Mouse (Mus musculus): ENCODE results near the gene AI854703. TPM values are rescaled to one million over a fixed set of nuclear protein-coding genes. Genes with fewer than 3 reads are reported as not detected.
A peak's percentile ranks its signal among the peaks of the same experiment; 100 is the strongest.
"Not testable (repeated sequence)": the region's sequence is repeated elsewhere in the genome, so short reads cannot be mapped to it uniquely, and the experiment has no call there.

The AI854703 gene
- total RNA-seq, 2 experiments from 2014 or later, result 2.1 to 3.3 TPM

DNA sequence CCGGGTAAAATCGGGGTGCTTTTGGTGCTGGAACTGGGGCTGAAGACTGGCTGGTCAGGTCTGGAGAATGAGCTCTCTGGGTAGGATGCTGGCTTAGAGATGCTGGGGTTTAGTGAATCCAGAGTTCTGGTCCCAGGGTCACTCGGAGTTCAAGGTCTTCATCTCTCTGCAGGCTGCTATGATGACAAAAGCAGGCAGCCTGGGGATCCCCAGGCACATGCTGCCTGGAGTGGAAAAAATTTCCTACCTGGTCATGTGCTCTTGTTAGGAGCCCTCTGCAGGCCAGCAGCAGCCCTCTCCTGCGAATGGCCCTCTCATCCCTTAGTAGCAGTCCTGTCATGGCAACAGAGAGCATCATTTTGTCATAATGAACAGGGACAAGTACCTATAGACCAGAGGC lies 13.1 kb upstream of the AI854703 start:
- DNase-seq (ENCODE audit: low spot score in 2 of 2), result no peak

DNA sequence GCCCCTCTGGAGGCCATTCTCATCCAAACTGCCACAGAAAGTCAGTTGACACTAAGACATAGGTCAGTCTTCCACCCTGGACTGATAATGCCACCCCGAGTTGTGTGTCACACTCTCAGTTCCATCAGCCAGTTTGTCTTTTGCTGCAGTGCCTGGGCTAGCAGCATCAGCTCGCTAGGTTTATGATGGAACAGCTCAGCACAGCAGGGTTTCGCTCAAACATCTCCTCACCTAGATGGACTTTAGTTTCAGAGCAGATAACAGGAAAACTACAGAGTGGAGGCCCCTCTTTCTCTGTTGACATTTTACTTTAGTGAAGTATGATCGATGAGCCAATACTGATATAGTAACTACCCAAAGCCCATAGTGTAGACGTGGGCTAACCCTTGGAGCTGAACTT lies 11.8 kb upstream of the AI854703 start:
- no peak for DNase-seq (ENCODE audit: low spot score in 2 of 2)

DNA sequence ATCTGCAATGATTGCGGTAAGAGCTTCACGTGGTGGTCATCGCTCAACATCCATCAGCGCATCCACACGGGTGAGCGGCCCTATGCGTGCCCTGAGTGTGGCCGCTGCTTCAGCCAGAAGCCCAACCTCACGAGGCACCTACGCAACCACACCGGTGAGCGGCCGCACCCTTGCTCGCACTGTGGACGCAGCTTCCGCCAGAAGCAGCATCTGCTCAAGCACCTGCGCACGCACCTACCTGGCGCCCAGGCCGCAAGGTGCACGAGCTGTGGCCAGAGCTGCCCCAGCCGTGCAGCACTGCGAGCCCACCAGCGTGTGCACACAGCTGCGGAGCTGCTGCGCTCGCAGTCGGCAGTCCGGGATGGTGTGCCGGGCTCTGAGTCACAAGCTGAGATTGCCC lies 6.5 kb upstream of the AI854703 start:
- DNase-seq (ENCODE audit: low spot score in 2 of 2), result no peak

DNA sequence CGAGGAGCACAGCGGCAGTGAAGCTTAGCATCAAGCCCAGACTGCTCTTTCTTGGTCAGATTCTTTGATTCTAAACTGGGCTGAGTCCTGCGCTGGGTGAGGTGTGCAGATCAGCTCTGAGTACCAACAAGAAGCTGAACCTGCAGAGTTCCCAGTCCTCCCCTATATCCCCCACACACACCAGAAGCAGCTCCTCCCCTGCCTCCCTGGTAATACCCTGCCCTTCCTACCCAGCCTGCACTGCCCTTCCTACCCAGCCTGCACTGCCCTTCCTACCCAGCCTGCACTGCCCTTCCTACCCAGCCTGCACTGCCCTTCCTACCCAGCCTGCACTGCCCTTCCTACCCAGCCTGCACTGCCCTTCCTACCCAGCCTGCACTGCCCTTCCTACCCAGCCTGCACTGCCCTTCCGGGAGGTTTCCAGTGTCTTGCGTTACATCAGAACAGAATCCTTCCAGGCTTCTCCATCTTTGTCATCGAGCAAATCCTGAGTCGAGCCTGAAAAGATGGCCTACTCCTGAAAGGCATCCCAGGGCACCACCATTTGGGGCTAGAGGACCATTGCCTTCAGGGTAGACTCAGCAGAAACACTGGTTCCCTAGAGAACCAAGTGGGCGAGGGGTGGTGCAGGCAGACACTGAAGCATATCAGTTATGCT lies 4.2 kb upstream of the AI854703 start:
- DNase-seq (ENCODE audit: low spot score in 2 of 2), result not testable (repeated sequence)

DNA sequence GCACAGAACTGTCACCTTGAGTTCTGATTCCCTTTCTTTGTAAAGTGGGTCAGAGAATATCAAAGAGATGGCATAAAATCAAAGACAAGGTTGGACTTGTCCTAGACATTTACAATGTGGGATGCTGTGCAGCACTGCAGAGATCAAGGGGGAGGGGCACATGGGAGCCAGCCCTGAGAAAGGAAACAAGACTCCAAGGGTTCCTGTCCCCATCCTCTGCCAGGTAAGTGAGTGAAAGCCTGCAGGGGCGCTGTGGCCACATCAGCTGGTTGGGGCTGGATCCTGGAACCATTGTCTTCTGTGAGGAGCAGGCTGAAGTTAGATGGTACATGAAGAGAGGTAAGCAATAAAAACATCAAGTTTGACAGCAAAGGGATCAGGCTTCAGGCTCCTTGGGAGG lies 3.1 kb upstream of the AI854703 start:
- no peak for DNase-seq (ENCODE audit: low spot score in 2 of 2)

DNA sequence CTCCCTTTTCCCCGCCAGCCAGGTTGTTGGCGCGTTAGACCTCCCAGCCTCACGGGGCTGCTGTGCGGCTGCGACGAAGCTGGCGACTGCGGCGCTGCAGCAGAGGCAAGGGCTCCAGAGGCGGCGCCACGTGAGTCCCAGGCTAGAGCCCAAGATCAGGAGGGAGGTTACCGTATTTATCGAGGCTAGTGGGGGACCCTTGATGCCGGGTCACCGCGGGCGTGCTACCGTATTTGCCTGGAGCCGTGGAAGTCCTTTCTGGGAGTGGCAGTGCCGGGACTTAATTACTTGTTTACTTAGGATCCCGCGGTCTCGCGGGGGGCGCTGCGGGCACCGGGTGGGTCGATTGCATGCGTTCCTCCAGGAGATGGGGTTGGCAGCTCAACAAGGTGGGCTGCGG lies 420 bp downstream of the AI854703 start:
- no peak for DNase-seq (ENCODE audit: low spot score in 2 of 2)

DNA sequence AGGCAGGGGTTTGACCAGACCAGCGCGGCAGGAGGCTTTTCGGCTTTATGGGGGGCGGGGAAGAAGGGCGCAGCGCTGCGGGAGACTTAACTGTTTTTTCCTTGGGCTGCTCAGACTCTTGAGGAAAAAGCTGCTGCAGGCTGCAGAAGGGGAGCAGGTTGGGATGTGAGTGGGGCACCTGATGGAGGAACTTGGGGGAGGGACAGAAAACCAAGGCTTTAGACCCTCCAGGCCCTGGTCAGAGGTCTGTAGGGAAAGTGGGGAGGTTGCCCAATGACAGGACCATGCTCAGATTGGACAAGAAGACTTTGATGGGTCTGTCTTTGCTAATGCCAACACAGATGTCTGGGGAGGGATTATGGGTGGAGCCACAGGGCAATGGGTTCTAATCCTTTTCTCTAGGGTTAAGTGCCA lies 954 bp downstream of the AI854703 start:
- DNase-seq (ENCODE audit: low spot score in 2 of 2), result no peak

DNA sequence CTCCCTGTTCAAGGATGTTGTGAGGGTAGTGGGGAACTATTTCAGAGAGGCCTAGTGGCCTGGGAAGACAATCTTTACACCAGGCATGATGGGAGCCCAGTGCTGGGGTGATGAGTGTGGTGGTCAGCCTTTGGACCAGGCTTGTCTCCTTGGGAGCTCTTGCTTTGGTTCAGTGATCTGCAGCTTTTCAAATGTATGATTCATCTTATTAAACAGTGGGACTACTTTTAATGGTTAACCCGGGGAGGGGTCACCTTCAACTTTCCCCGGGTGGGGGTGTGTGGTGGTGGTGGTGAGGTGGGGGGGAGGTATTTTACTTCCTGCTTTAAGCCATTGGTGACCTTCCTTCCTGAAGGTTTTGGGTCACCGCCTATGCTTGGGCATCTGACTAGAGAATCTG lies 1.8 kb downstream of the AI854703 start:
- DNase-seq (ENCODE audit: low spot score in 2 of 2), result no peak

DNA sequence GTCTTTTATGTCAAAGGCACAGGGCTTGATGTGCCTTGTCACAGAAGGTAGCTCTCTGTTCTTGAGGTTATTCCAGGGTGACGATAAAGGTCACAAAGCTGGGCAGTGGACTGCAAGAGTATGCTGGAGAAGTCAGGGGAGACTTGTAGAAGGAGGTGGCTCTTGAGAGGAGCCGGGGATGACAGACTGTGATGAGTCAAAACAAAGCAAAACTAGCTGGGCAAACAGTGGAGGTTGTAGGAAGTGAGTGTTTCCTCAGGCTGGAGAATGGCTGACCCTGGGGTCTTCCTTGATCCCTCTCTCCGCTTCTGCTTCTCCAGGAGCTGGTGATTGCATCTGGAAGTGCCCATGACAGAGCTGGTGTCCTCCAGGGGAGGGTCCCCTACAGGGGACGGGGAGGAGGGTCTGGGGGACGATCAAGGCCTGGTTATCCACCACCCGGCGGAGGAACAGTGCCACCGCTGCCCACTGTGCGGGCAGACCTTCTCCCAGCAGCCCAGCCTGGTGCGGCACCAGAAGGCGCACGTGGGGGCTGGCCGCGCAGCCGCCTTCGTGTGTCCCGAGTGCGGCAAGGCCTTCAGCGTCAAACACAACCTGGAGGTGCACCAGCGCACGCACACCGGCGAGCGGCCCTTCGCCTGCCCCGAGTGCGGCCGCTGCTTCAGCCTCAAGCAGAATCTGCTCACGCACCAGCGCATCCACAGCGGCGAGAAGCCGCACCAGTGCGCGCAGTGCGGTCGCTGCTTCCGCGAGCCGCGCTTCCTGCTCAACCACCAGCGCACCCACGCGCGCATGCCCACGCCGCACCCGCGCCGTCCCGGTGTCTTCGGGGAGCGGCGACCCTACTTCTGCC lies 2.5 kb downstream of the AI854703 start:
- no peak for DNase-seq (ENCODE audit: low spot score in 2 of 2)

DNA sequence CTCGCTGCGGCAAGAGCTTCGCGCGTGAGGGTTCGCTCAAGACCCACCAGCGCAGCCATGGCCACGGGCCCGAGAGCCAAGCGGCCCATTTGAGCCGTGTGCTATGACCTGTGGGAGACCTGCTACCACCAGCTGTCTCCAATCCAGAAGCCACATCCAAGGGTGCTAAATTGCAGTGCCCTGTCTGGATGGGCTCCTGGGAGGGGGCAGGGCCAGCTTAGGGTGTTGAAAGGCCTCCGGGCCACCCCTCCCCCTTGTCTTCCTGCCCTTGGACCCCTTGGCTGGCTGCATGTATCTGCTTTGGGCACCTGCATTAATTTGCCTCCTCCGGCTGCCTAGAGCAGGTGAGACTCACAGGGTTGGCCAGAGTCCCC lies 3.1 kb downstream of the AI854703 start:
- DNase-seq (ENCODE audit: low spot score in 2 of 2), result no peak

DNA sequence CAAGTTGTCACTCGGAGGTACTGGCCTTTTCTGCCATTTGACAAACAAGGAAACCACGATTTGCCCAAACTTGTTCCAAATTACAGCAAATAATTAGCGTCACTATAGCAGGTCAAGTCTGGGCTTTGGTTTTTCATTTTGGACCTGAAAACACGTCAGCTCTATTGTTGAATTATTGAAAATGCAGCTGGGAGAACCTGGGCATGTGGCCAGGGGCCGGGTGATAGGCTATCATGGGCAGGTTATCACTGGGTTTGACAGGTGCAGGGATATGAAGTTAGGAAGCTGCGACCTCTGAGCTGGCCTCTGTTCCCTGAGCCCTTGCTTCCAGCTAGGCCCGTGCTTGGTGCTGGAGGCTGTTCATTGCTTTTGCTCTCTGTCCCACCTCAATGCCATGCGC lies 4.3 kb downstream of the AI854703 start:
- no peak for DNase-seq (ENCODE audit: low spot score in 2 of 2)

DNA sequence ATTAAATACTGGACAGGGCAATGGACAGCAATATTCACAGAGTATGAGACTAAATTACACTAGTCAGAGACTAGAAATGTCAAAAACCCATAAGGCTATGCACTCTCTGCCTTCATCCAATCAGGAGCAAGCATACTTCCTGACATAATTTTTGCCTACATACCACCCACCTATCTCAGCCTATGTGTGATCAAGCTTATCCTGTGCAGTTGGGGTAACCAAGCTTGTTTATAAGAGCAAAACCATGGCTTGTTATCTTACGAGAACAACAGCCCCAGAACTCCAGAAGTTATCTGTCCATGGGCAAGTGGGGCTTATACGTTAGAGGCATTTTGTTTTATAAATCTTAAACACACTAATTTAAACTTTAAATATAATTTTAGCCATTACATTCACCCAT lies 8.5 kb downstream of the AI854703 start:
- DNase-seq (ENCODE audit: low spot score in 2 of 2), result no peak

DNA sequence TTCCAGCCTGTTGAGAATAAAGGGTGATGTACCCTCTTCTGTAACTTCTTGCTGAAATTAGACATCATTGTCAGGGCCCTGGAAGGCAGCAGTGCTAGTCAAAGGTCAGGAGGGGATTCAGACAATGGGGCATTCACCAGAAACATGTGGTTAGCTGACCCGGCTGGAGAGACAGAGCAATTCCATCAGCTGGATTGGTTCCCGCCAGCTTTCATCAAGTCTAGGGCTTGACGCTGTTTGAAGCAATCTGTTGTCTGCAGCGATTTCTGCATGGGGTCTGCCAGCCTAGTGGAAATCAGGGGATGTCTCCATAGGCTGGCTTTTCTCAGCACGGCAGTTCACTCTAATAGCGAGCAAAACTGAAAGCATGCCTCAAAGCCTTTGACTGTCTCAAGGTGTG lies 10.0 kb downstream of the AI854703 start:
- no peak for DNase-seq (ENCODE audit: low spot score in 2 of 2)

DNA sequence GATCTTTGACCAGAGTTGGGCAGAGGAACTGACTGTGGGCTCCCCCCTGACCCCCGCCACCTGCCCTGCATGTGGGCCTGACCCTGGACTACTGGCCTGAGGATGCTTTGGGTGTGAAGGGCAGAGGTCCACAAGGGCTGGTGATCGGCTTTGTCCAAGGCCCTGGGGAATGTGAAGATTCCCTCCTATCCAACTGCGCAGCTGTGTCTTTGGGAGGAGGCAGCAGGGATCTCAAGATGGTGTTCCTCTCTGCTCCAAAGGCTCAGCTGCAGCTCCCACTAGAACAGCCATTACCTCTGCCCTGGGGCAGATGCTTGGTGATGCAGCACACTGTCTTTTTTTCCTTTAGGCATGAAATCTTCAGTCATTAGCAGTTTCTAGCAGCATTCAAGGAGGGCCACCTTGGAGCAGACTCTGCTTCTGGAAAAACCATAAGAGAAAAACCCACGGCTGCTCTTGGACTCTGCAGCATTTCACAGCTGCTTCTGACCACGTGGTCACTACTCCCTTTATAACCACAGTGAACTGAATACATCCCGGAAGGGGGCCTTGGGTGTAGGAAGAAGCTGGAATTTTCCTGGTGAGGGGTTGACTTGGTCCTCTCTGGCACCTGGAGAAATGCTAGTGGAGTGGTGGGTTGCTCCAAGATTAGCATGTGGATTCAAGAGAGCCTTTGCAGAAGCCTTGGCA lies 11.4 kb downstream of the AI854703 start:
- no peak for DNase-seq (ENCODE audit: low spot score in 2 of 2)

DNA sequence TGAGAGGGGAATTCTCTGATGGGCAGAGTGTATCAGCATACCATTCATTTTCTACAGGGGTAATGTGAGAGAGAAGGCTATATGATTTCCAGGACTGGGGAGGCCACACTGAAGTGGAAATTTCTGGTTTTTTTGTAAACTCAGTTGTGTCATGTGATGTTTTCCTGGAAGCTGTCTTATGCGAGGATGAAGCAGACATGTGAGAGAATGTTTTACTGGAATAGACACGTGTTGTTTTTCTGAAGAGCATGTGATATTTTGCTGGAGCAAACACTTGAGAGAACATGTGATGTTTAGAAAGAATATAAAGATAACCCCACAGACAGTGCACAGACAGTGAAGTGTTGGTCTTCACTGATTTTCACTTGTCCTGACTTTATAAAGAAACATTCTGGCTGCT lies 12.0 kb downstream of the AI854703 start:
- no peak for DNase-seq (ENCODE audit: low spot score in 2 of 2)

DNA sequence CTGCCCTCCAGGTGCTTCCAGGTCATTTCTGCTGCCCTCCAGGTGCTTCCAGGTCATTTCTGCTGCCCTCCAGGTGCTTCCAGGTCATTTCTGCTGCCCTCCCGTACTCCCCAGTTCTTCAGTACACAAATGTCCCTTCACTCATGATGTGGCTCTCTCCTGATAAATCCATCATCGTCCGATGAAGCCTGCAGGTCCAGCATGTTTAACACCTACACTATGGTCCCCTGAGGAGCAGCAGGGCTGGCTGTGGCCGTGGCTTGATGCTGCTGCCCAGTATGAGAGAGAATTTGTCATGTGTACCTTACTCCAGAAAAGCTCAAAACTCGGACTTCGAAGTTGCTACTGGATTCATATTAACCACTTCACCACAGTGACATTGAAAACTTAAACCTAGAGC lies 14.8 kb downstream of the AI854703 start:
- no peak for DNase-seq (ENCODE audit: low spot score in 2 of 2)

DNA sequence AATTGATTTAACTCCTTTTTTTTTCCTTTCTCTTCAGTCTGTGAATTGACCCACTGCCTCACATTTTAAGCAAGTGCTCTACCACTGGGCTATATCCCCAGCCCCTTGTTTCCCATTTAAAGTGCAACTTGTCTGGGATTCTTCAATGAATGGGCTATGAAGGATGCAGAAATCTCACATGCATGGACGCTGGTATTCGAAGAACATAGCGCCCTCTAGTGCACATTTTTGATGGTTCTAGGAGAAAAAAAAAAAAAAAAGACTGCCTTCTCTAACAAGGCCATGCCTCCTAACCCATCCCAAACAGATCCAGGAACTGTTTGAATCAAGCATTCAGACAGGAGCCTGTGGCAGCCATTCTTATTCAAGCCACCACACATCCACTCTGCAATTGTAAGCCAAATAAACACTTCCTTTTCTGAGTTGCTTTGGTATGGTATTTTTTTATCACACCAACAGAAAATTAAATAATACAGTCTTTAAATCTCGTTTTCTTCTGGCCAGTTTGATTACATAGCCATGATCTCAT lies 16.3 kb downstream of the AI854703 start:
- DNase-seq (ENCODE audit: low spot score in 2 of 2), result no peak

DNA sequence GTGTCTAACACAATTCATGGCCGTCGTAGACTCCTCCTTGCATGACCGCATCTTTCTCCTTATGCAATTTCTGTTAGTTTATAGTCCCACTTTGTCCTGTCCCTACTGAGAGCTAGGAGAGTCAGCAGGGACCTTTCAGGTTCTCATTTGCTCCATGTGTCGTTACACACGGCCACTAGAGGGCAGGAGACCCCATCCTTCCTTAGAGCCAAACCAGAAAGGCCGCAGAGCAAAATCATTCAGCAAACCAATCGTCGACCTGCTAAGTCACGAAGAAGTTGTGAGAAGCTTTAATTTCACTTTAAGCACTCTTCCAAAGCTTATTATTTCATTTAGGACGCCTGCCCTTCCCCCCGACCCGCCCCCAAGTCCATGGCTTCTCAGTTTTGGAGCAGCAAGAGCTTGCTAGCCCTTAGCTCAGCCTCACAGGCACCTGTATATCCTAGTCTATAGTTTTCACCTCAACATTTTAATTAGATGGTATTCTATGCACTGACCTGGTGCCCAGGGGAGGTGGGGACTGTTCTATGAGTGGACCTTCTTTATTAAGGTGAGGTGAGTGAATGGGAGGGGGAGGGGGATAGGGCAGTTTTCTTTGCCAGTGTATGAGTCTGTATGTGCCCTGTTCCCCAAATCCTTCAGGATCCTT lies 19.2 kb downstream of the AI854703 start:
- DNase-seq (ENCODE audit: low spot score in 2 of 2), result peak in 1 of 2 experiments; percentile 43

DNA sequence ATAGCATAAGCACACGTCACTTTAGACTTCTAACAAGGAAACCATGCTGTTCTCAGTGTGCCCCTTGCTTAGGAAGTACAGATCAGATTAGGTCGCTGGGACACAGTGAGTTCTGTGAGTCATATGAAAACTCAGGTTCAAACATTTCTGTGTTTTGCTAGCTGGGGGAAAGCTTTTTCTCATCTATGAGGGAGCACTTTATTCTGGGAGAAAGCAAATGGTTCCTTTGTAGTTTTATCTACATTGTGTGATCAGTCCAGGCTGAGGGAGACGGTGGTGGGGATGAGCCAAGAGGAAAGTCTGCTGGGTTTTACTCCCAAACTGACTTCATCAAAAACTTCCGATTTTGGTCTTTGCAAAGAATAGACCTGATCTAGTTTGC lies 19.7 kb downstream of the AI854703 start:
- no peak for DNase-seq (ENCODE audit: low spot score in 2 of 2)

DNA sequence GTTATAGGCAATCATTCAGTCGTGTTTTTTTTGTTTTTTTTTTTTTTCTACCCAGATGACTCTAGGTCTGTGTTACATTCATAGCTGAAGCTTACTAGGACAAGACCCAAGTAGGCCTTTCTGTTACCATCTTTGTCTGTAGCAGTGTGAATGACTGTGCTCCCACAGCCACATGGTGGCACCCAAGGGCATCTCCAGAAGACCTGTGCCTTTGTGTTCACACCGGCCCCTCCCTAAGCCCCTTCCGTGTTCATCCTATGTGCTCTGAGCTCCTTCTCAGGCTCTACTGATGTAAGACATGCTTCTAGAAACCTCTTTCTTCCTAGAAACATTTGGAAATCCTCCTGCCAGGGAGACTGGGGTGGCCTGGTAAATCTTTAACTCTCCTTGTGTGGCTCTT lies 20.4 kb downstream of the AI854703 start, which contains the start of gene Gimap8:
Gene Gimap8, plus strand, starts transcription at position 240 of the 400 bp plus-strand sequence.
- no peak for DNase-seq (ENCODE audit: low spot score in 2 of 2)

DNA sequence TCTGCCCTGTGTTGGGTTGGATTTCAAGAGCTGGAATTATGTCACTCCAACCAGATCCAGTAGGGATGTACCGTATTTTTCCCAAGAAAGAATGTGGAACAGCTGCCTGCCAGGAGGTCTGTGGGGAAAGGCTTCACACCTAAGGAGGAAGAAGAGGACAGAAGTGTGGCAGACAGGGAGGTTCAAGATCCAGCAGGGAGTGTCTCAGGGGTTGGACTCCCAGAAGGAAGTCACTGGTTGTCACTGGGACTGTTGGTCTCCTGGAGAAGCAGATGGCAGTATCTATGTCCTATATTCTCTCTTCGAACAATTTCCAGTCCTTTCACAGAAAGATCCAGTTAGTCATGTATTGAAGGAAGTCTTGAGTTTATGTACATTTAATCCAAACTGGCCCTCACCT lies 21.0 kb downstream of the AI854703 start:
- DNase-seq (ENCODE audit: low spot score in 2 of 2), result no peak

Data from adrenal gland, postnatal 4 days (tissue).